Mouse (Mus musculus): ENCODE measurements around the gene Pde11a.
"Not testable (repeated sequence)": the region's sequence is repeated elsewhere in the genome, so short reads cannot be mapped to it uniquely, and the experiment has no call there.

Gene Pde11a

DNA sequence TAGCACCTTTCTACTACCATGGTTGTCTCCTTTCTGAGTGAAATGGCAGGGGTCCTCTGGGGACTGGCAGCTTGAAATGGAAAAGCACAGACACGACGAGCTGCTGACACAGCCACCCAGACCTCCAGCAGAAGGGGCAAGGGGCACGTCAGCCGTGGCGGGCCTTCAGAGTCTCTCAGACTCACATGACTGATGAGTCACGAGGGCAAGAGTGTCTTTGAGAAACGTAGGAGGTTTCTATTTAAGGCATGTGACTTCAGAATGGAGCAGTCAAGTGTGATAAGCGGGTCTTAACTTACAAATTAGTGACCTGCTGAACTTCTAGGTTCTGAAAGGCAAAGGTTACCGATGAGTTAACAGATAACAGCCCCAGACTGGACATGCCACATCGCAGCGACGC, 340.8 kb downstream of the Pde11a start:
- DNase-seq (ENCODE audit: low read depth, low spot score), result no peak

GRCm38 (mm10) chr2:75994841-75995240, 343.7 kb downstream of the Pde11a start:
- no peak for DNase-seq (ENCODE audit: low read depth, low spot score)

DNA sequence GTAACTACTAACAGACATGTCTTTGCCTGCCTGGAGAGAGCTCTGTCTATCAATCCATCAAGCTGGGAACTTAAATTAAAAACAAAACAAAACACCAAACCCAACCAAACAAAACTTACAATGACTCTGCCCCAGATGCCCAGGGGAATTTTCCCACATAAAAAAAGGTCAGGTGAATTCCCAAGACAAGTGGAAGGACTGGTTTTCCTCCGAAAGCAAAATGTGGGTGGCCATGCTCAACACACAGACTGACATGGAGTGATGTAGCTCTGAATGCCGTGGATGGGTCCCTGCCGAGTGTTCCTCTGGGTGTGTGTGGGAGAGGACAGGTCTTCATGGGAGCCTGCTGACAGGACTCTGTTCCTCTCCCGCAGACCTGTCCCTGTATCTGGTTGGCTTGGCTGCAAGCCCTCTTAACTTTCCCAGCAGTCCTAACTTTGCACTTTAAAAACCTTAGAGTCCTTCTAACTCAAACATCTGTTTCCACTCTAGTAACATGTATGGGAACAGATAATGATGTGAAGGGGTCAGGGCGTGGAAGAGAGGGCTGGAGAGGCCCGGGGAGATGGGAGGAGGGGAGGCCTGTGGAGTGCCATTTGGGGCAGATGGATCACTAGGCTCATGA, 346.9 kb downstream of the Pde11a start:
- DNase-seq (ENCODE audit: low read depth, low spot score), result no peak

- DNase-seq (ENCODE audit: low read depth, low spot score), result peak; percentile 75
These were observed 347.6 kb downstream of the Pde11a start for GRCm38 (mm10) chr2:75990885-75991539.

- no peak for DNase-seq (ENCODE audit: low read depth, low spot score)
These were observed 348.9 kb downstream of the Pde11a start for GRCm38 (mm10) chr2:75989694-75990093.

DNA sequence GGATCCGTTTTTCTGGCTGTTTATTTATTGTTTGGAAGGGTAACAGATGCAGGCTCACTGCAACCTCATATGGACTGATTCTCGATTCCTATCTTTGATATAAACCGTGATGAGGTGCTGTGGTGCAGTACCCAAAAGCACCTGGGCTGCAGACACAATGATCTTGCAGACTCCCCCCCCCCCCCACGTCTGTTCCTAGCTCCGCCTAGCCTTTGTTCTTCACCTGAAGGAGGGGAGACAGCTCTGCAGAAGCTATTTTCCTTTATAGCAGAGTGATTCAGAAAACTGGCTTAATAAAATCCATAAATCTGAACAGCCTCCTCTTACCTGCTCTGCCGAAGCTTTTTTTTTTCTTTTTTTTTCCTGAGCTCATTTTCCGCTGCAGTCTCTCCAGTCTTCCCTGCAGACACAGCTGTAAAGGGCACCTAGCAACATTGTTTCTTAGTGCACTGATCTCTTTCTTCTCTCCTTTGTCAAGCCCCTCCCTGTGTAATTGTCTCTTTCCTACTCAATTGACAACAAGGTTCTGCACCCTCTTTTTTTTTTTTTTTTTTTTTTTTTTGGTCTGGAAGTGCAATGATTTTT, 349.7 kb downstream of the Pde11a start:
- no peak for DNase-seq (ENCODE audit: low read depth, low spot score)

- DNase-seq (ENCODE audit: low read depth, low spot score), result no peak
These were observed 350.2 kb downstream of the Pde11a start for GRCm38 (mm10) chr2:75988378-75988777.

DNA sequence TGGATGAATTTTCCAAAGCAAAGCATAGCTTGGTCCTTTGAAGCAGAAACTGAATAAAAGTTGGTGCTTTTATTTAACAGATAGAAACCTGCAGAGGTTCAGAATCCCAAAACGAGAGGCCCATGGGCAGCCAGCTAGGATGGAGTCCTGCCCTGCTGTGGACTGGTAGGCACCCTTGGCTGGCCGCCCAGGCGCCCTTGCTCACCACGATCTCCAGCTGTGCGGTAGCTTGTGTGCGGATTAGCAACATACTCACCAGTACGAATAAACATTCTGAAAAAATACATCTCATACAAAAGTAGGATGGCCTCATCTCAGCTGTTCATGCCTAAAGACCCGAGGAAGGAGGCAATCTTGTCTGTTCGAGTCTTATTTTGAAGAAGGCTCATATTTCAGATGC, 350.8 kb downstream of the Pde11a start:
- DNase-seq (ENCODE audit: low read depth, low spot score), result no peak

GRCm38 (mm10) chr2:75985124-75985523, 353.4 kb downstream of the Pde11a start:
- peak; percentile 73 for DNase-seq (ENCODE audit: low read depth, low spot score)

- DNase-seq (ENCODE audit: low read depth, low spot score), result no peak
These were observed 354.7 kb downstream of the Pde11a start for GRCm38 (mm10) chr2:75983847-75984246.

DNA sequence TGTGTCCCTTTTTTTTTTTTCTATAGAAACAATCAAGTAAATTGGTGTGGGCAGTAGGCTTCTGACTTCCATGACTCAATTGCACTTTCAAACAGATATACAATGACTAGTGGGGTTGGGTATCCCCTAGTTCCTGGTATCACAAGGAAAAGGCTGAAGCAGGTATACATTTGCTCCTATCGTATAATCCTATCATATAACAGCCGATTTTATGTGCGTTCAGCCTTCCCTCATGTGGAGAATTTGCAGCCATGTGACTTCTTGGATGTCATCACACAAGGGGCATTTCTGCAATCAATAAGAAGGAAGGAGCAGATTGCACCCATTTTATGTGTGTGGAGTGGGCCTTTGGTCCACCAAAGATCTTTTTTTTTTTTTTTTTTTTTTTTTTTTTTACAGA, 355.5 kb downstream of the Pde11a start:
- no peak for DNase-seq (ENCODE audit: low read depth, low spot score)

DNA sequence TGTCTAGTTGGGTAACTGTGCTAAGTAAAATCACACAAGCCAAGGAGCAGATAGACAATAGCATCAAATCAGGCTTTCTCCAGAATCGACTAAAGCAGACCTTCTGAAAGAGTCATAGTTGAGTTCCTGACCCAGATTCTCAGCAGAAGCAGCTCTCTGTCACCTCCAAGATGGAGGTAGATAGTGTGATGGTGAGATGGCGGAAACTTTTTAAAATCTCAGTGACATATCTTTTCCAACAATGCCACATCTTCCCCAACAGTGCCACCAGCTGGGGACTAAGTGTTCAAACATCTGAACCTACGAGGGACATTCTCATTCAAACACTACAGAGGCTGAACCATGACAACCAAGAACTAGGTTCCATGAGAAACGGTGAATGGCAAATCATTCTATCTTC, 355.9 kb downstream of the Pde11a start:
- no peak for DNase-seq (ENCODE audit: low read depth, low spot score)

- DNase-seq (ENCODE audit: low read depth, low spot score), result peak; percentile 86
These were observed 357.0 kb downstream of the Pde11a start, which contains the start of gene Ttc30a1 for GRCm38 (mm10) chr2:75981440-75982081. Gene Ttc30a1, minus strand, starts transcription at chr2:75981967.

DNA sequence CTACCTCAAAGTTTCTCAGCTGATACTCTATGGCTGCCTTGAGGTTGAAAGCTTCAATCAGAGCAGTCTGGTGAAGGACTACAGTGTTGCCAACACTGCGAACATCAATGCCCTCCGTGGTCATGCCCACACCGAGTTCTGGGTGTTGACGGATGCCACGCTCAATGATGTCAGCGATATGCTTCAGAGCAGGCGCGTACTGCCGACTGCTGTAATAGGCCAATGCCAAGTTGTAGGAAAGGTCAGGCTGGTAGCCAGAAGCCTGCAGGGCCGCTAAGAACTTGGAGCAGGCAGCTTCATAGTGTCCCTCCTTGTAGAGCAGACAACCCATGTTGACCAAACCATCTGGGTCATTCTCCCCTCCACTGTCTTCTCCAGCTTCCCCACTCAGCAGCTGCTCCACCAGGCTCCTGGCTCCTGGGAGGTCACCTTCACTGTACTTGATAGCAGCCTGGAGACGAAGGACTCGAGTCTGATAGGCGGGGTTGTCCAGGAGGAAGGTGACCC, 357.6 kb downstream of the Pde11a start:
- DNase-seq (ENCODE audit: low read depth, low spot score), result not testable (repeated sequence)

DNA sequence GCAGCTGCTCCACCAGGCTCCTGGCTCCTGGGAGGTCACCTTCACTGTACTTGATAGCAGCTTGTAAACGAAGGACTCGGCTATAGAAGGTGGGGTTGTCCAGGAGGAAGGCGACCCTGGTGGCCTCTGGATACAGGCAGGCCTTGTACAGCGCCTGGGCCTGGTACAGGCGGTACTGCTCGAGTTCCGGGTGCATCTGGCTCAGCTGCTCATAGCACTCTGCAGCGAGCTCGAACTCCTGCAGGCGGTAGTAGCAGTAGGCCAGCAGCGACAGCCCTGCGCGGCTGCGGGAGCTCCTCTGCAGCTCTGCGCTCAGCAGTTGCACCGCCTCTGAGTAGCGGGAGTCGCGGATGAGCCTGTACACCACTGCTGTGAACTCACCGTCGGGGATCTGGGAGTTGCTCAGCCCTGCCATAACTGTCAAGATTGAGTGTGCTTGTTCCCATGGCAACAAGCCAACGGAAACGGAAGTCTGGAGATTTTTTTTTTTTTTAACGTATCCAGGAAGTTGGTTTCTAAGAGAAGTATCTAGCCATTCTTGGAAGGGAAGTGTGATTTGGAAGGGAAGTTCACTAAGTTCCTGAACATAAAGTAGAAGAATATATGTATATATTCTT, 360.7 kb downstream of the Pde11a start, which contains the start of gene Ttc30a2:
Gene Ttc30a2, minus strand, starts transcription at position 419 of the 617 bp plus-strand sequence.
- peak; percentile 16 for DNase-seq (ENCODE audit: low read depth, low spot score)

- not testable (repeated sequence) for DNase-seq (ENCODE audit: low read depth, low spot score)
These were observed 362.5 kb downstream of the Pde11a start for GRCm38 (mm10) chr2:75976070-75976469.

- no peak for DNase-seq (ENCODE audit: low read depth, low spot score)
These were observed 364.4 kb downstream of the Pde11a start for GRCm38 (mm10) chr2:75974131-75974530.

GRCm38 (mm10) chr2:75964972-75965371, 373.6 kb downstream of the Pde11a start:
- peak; percentile 65 for DNase-seq (ENCODE audit: low read depth, low spot score)

GRCm38 (mm10) chr2:75964512-75964911, 374.1 kb downstream of the Pde11a start:
- peak; percentile 24 for DNase-seq (ENCODE audit: low read depth, low spot score)

GRCm38 (mm10) chr2:75964051-75964450, 374.5 kb downstream of the Pde11a start:
- no peak for DNase-seq (ENCODE audit: low read depth, low spot score)

DNA sequence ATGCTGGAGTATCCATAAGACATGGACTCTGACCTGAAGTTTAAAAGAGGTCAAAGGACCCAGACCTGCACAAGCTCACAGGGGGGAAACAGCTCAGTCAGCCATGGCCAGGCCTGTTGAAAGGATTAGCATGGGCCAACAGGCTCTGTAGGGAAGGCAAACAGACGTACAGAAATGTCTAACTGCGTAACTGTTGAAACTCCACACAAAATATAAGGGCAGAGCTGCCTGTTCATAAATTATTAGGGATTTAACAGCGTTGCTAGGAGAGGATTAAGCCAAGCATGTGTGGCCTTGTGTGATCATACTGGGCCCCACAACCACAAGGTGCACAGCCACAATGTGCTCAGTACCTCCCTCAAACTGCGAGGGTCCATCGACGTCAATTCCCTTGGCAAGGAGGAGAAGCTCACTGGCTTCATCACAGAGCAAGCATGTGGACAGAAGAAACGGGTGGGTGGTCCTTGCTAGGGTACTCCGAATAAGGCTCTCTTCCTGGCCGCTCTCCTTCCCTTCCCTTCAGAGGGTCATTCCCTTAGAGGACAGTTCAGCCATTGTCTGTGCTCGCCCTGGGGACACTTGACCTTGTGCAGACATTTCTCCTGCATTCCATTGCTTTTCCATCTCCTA, 375.2 kb downstream of the Pde11a start:
- DNase-seq (ENCODE audit: low read depth, low spot score), result no peak

Data from CD4-positive helper T cell, adult 2 months (primary cell).